In the genomic region with DNA sequence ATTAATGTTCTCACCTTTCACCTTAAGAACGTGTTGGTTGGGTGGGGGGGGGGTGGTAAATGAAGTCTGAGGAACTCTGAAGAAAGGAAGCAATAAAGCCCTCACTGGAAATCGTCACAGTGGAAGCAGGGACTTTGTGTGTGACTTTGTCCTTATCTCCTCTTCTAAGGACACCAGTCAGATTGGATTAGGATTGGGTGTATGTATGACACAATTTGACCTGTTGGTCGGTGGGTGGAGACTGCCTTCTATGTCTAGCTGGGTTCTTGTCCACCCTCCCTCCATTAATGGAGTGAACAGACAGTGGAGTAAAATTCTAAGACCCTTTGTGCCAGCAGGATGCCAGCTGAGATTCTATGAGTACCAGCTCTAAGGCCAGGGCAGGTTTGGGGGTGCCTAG, we compare ENCODE assay signal across 21 mouse cellular contexts. TPM values are rescaled to one million over a fixed set of nuclear protein-coding genes. Genes with fewer than 3 reads are reported as not detected.
"Had no signal": no experiment of that assay in that cellular context is flagged by ENCODE, and none has a peak within 500 bp of the region (broad histone marks: within the 10 kb centered on the region; RNA-seq: fewer than 3 reads in every experiment).

No protein-coding gene starts in this region.

- H3K27me3 ChIP-seq: midbrain, embryonic 15.5 days; neural tube, embryonic 13.5 days; neural tube, embryonic 15.5 days had no signal

- H3K4me3 ChIP-seq: midbrain, embryonic 10.5 days; midbrain, embryonic 12.5 days; midbrain, embryonic 15.5 days; myocyte; neural tube, embryonic 13.5 days; neural tube, embryonic 15.5 days had no signal

- H3K9ac ChIP-seq: lung, embryonic 14.5 days; midbrain, embryonic 12.5 days; midbrain, embryonic 15.5 days; neural tube, embryonic 13.5 days; neural tube, embryonic 15.5 days had no signal

- H3K4me1 ChIP-seq: midbrain, embryonic 10.5 days; midbrain, embryonic 12.5 days; midbrain, embryonic 15.5 days; neural tube, embryonic 13.5 days; neural tube, embryonic 15.5 days had no signal

- H3K36me3 ChIP-seq: midbrain, embryonic 10.5 days; midbrain, embryonic 12.5 days; midbrain, embryonic 15.5 days; neural tube, embryonic 13.5 days; neural tube, embryonic 15.5 days had no signal

- H3K27ac ChIP-seq: midbrain, embryonic 10.5 days; midbrain, embryonic 12.5 days; midbrain, embryonic 15.5 days; neural tube, embryonic 13.5 days; neural tube, embryonic 15.5 days had no signal

- H3K4me2 ChIP-seq: lung, embryonic 14.5 days; midbrain, embryonic 12.5 days; midbrain, embryonic 15.5 days; neural tube, embryonic 13.5 days; neural tube, embryonic 15.5 days had no signal

- DNase-seq: lung, adult 18-20 months; lung, embryonic 14.5 days; lung, postnatal 10 days; lung, postnatal 4 days; retina, postnatal 1 day; right cerebral cortex, adult 18-20 months; right cerebral cortex, postnatal 25 days; right cerebral cortex, postnatal 4 days; spleen, adult 18-20 months; thymus, adult 18-20 months; thymus, postnatal 14 days; thymus, postnatal 36 days had no signal

- ATAC-seq: midbrain, embryonic 15.5 days had no signal

- H3K9me3 ChIP-seq: midbrain, embryonic 10.5 days; midbrain, embryonic 12.5 days; midbrain, embryonic 15.5 days; neural tube, embryonic 13.5 days; neural tube, embryonic 15.5 days had no signal

RNA-seq across cellular contexts. Expression of gene Klf15, which starts 21.9 kb away (rescaled TPM):
- total RNA-seq: megakaryocyte, adult 5-6 weeks; megakaryocyte-erythroid progenitor cell, adult 5-6 weeks had no signal

RNA-seq across cellular contexts. Expression of gene Cfap100, which starts 55.7 kb away (rescaled TPM):
- total RNA-seq: megakaryocyte, adult 5-6 weeks; megakaryocyte-erythroid progenitor cell, adult 5-6 weeks had no signal
- polyA plus RNA-seq: small intestine, adult 2 months had no signal
